Mouse (Mus musculus): ENCODE data around the gene Psma7.

GRCm38 (mm10) chr2:180018573-180018972, 23.7 kb downstream of the Psma7 start:
- TF ChIP-seq CTCF (IDR thresholded peaks at IDR 0.05; ENCODE audit: low read depth) (no peak), EP300 (IDR thresholded peaks at IDR 0.05; ENCODE audit: low read depth) (no peak)

Measured in liver, postnatal 0 days (tissue).